Comparison of ENCODE assay signal across 8 mouse cellular contexts in the genomic region with DNA sequence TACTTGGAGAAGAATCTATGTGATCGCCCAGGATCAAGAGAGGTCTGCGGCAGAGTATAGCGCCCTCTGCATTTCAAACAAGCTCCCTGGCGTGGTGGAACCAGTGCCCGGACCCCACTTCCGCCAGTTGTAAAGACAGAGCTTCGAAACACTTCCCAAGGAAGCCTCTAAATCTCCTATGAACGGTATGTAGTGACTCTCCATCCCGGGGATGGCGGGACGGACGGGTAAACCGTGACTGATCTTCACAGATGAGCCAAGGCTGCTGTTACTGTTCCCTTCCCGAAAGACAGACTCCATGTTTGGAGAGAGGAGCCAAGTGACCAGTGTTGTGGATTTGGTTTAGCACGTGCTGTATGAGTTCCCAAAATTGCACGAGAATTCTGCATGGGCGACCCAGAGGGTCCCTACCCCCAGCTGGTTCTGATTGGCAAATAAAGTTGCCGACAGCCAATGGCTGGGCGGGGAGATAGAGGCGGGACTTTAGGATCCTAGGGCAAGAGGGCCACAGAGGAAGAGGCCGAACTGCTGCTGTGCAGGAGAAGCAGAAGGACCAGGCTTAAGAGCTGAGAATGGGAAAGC. TPM values are rescaled to one million over a fixed set of nuclear protein-coding genes. Genes with fewer than 3 reads are reported as not detected.
DNase-seq lines count a peak whose midpoint lies in the region; ATAC-seq and TF ChIP-seq lines count a peak whose summit lies in the region.

No protein-coding gene starts in this region.

- peak overlapping the region; percentile 57 for H3K4me2 ChIP-seq in embryonic facial prominence, embryonic 14.5 days (ENCODE audit: low read depth, low read length)
- peak overlapping the region; percentile 70 for H3K4me2 ChIP-seq in heart, embryonic 15.5 days
- H3K4me2 ChIP-seq in kidney, postnatal 0 days (ENCODE audit: low read length): peak overlapping the region; percentile 54

- no peaks in the 10 kb centered on the region for H3K36me3 ChIP-seq in E14TG2a.4 (ENCODE audit: insufficient read depth, low read length)
- H3K36me3 ChIP-seq in embryonic facial prominence, embryonic 14.5 days (ENCODE audit: control insufficient read depth, insufficient read depth, low read length): no peaks in the 10 kb centered on the region
- H3K36me3 ChIP-seq in heart, embryonic 15.5 days: no peaks in the 10 kb centered on the region
- no peaks in the 10 kb centered on the region for H3K36me3 ChIP-seq in kidney, postnatal 0 days (ENCODE audit: insufficient read depth, low read length)

- H3K27ac ChIP-seq in embryonic facial prominence, embryonic 14.5 days (replicated peaks; ENCODE audit: low read depth, low read length): no peak overlapping the region
- H3K27ac ChIP-seq in heart, embryonic 15.5 days: no peak overlapping the region
- H3K27ac ChIP-seq in kidney, postnatal 0 days: no peak overlapping the region

- 4% methylated on average over 21 of the region's 21 CpGs for WGBS in embryonic facial prominence, embryonic 14.5 days
- WGBS in heart, embryonic 15.5 days: 8% methylated on average over 21 of the region's 21 CpGs
- 7% methylated on average over 21 of the region's 21 CpGs for WGBS in kidney, postnatal 0 days

- H3K4me3 ChIP-seq in E14TG2a.4 (replicated peaks; ENCODE audit: low read length): peak overlapping the region; percentile 64
- H3K4me3 ChIP-seq in embryonic facial prominence, embryonic 14.5 days (ENCODE audit: low read depth, low read length): peak overlapping the region; percentile 31
- H3K4me3 ChIP-seq in heart, embryonic 15.5 days: peak overlapping the region; percentile 40
- peak overlapping the region; percentile 16 for H3K4me3 ChIP-seq in kidney, postnatal 0 days (replicated peaks; ENCODE audit: low read depth, low read length)

- DNase-seq in adrenal gland, postnatal 10 days: peak; percentile 52
- DNase-seq in embryonic facial prominence, embryonic 14.5 days (ENCODE audit: low spot score): peak; percentile 63
- peak; percentile 69 for DNase-seq in kidney, postnatal 0 days (ENCODE audit: low spot score)
- peak; percentile 41 to 52 for DNase-seq in lung, postnatal 4 days
- peak; percentile 11 for DNase-seq in retina, postnatal 7 days (ENCODE audit: low read depth, low spot score)
- no peak for DNase-seq in right cerebral cortex, postnatal 10 days (ENCODE audit: low spot score in 2 of 2)

- H3K4me1 ChIP-seq in E14TG2a.4 (replicated peaks; ENCODE audit: low read depth, low read length): peaks cover 32% of the 10 kb centered on the region
- peaks cover 4% of the 10 kb centered on the region; the same call in 1 of the 2 replicates for H3K4me1 ChIP-seq in embryonic facial prominence, embryonic 14.5 days (ENCODE audit: control insufficient read depth, insufficient read depth, low read length)
- H3K4me1 ChIP-seq in heart, embryonic 15.5 days (replicated peaks): peaks cover 9% of the 10 kb centered on the region
- no peaks in the 10 kb centered on the region for H3K4me1 ChIP-seq in kidney, postnatal 0 days (replicated peaks; ENCODE audit: insufficient read depth, low read length)

- peak; percentile 38 for TF ChIP-seq CTCF in E14TG2a.4 (conservative IDR thresholded peaks at IDR 0.05; ENCODE audit: low read length)
- TF ChIP-seq CTCF in kidney, postnatal 0 days (IDR thresholded peaks at IDR 0.05; ENCODE audit: low read depth): peak; percentile 54

- ATAC-seq in embryonic facial prominence, embryonic 14.5 days (ENCODE audit: low read depth): peak; percentile 72
- ATAC-seq in heart, embryonic 15.5 days (replicated peaks; ENCODE audit: insufficient number of reproducible peaks, insufficient read depth, low FRiP score, low read depth): peak; percentile 39; the same call in 1 of the 2 replicates
- peak; percentile 72 for ATAC-seq in kidney, postnatal 0 days (replicated peaks; ENCODE audit: low FRiP score, low read depth)

- peaks cover 4% of the 10 kb centered on the region; the same call in 1 of the 2 replicates for H3K27me3 ChIP-seq in E14TG2a.4 (ENCODE audit: insufficient read depth, low read length)
- H3K27me3 ChIP-seq in embryonic facial prominence, embryonic 14.5 days (replicated peaks; ENCODE audit: control insufficient read depth, insufficient read depth, low read length): no peaks in the 10 kb centered on the region
- H3K27me3 ChIP-seq in heart, embryonic 15.5 days: no peaks in the 10 kb centered on the region; the same call in 1 of the 2 replicates
- H3K27me3 ChIP-seq in kidney, postnatal 0 days (ENCODE audit: insufficient read depth, low read length): no peaks in the 10 kb centered on the region

- no peaks in the 10 kb centered on the region for H3K9me3 ChIP-seq in E14TG2a.4 (ENCODE audit: low read length)
- peaks cover 7% of the 10 kb centered on the region for H3K9me3 ChIP-seq in embryonic facial prominence, embryonic 14.5 days (ENCODE audit: control insufficient read depth, low read length)
- no peaks in the 10 kb centered on the region for H3K9me3 ChIP-seq in heart, embryonic 15.5 days (replicated peaks)
- peaks cover 5% of the 10 kb centered on the region; the same call in 1 of the 2 replicates for H3K9me3 ChIP-seq in kidney, postnatal 0 days (replicated peaks; ENCODE audit: low read length)

- H3K9ac ChIP-seq in embryonic facial prominence, embryonic 14.5 days (ENCODE audit: low read depth, low read length): peak overlapping the region; percentile 30
- no peak overlapping the region for H3K9ac ChIP-seq in heart, embryonic 15.5 days
- H3K9ac ChIP-seq in kidney, postnatal 0 days (ENCODE audit: low read depth, low read length): peak overlapping the region; percentile 33; the same call in 1 of the 2 replicates

RNA-seq across cellular contexts. Expression of a gene that starts 48.7 kb away (rescaled TPM):
- total RNA-seq in adrenal gland, postnatal 10 days (2021): 10 to 100 TPM; 11.7 to 17.2 TPM
- polyA plus RNA-seq in embryonic facial prominence, embryonic 14.5 days (2014; fragmentation: Nextera tagmentation; extraction: Ambion mirVana): 13.7 and 17.6 TPM in 2 replicates
- 10.3 and 11.8 TPM in 2 replicates for polyA plus RNA-seq in heart, embryonic 15.5 days (2015; fragmentation: Nextera tagmentation; extraction: Ambion mirVana)
- polyA plus RNA-seq in kidney, postnatal 0 days (2015; fragmentation: Nextera tagmentation; extraction: Ambion mirVana): 17.0 and 17.6 TPM in 2 replicates

RNA-seq across cellular contexts. Expression of a gene that starts 54.2 kb away (rescaled TPM):
- 10 to 100 TPM; 15.6 to 17.7 TPM for total RNA-seq in adrenal gland, postnatal 10 days (2021)
- 10.8 and 11.0 TPM in 2 replicates for polyA plus RNA-seq in embryonic facial prominence, embryonic 14.5 days (2014; fragmentation: Nextera tagmentation; extraction: Ambion mirVana)
- 1.8 and 2.9 TPM in 2 replicates for polyA plus RNA-seq in heart, embryonic 15.5 days (2015; fragmentation: Nextera tagmentation; extraction: Ambion mirVana)
- 3.7 and 4.1 TPM in 2 replicates for polyA plus RNA-seq in kidney, postnatal 0 days (2015; fragmentation: Nextera tagmentation; extraction: Ambion mirVana)

Comparison
In these comparisons a context has a peak if more than half of its experiments do, and no peak if none do; other contexts are left out.
1. DNase-seq: peak in adrenal gland, postnatal 10 days (single experiment), embryonic facial prominence, embryonic 14.5 days (single experiment), kidney, postnatal 0 days (single experiment), lung, postnatal 4 days (2 of 2) and retina, postnatal 7 days (single experiment); none in right cerebral cortex, postnatal 10 days (0 of 2).
2. Peak in every context shown above with its lines, with median percentiles within 50 percentile points of each other: H3K4me3 ChIP-seq, ATAC-seq and H3K4me2 ChIP-seq.